Mouse (Mus musculus) gastrocnemius, postnatal 36 days (tissue): Measurements from ENCODE around the gene Notum. TPM values are rescaled to one million over a fixed set of nuclear protein-coding genes. Genes with fewer than 3 reads are reported as not detected.

Experiments used
- DNase-seq, 2 experiments: peaks; one replicate each; pipeline ENCODE4 v3.0.0; 2022
- intact Hi-C: fragments of 180-260 bp; cut with DNase I; formaldehyde crosslinking; loops from one replicate; pipeline ENCODE4 v1.15.1; 2025
- total RNA-seq, 2 experiments: library from RNA; stranded (reverse); gene quantifications; 2 replicates each; pipeline ENCODE4 v1.2.3; 2021

The Notum gene
- total RNA-seq, 2 experiments from 2014 or later: not detected

DNA sequence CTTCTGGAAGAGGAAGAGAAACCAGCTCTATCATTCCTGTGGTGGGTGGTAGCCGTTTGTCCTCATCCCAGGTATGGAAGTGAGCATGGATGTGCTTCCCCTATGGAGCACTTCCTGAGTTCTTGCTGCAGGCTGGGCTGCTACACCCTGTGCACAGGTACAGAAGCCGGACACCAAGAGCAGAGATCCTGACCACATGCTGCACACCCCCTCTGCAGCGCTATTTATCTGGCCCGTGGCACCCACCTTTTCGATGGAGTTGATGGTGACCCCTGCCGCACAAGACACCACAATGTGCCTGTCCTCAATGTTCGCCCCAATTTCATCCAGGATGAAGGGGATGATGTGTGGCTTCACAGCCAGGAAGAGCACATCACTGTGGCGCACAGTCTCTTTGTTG lies 19.1 kb downstream of the Notum start:
- intact Hi-C loops: no loop called here
- no peak for DNase-seq

DNA sequence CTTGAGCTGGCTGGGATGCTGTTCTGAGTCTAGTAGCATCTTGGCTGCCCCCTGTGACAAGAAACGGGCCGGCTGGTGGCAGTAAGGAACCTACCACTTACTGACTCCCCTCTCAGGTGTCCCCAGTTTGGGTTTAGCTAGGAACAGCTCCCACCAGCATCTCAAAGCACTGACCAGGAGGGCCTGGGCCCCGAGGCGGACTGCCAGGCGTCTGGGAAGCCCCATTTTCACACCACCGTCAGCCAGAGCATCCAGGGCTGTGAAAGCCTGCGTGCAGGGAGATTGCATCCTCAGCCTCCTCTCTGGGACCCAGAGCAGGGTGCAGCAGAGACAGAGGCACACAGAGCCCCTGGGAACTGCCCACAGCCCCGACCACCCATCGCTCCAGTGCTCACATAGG lies 19.7 kb downstream of the Notum start:
- no peak for DNase-seq
- intact Hi-C loops: no loop called here

DNA sequence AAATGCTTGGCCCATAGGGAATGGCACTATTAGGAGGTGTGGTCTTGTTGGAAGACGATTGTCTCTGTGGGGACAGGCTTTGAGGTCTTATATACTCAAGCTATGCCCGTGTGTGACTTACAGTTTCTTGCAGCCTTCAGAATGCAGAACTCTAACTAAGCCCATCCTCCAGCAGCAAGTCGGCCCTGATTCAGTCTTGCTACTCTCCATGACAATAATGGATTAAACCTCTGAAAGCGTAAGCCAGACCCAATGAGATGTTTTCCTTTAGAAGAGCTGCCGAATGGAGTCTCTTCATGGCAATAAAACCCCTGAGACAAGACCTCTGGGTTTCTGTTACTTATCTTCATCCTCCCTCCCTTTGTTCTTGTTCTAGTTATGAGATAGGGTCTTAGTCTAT lies 26.2 kb downstream of the Notum start:
- intact Hi-C loops: no loop called here
- no peak for DNase-seq

DNA sequence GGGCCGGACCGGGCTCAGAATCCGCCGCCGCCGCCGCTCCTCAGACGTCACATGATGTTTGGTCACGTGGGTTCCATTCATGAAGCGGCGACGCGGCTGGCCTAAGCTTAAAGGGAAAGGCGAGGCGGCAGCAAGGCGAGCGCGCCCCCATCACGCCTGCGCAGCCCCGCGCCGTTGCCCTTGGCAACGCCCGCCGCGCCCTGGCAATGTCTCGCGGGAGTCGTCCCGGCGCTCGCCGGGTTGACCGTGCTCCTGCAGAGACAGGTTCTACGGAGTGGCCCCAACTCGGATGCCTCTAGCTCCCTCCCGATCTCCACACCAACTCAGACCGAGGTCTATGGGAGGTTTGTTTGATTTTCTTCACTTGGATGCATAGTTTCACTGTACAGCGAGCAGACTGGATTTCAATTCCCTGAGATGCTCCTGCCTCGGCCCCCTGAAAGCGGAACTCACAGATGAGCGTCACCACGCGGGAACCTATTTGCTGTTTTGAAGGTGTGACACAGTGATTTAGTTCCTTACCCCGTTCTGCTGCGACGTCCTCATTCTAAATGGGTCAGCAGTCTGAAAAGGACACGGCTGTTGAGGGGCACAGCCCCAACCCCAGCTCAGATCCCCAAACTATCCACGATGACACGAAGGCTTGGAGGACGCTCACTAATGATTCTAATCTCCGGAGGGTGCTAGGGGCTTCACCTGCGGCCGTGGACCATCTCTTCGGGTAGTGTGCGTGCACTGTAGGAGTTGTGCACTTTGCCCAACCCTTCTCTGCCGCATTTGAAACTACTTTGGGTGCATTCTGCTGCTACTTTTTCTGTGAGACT lies 27.2 kb downstream of the Notum start, which contains the start of gene Mafg:
TSS of gene Mafg (minus strand) at position 81 of the 824 bp plus-strand sequence.
- DNase-seq: peak; percentile 84 to 90
- intact Hi-C loops: loop anchor here (2.0 kb wide), 1 partner anchor 13 kb away; no protein-coding TSS in a partner anchor

DNA sequence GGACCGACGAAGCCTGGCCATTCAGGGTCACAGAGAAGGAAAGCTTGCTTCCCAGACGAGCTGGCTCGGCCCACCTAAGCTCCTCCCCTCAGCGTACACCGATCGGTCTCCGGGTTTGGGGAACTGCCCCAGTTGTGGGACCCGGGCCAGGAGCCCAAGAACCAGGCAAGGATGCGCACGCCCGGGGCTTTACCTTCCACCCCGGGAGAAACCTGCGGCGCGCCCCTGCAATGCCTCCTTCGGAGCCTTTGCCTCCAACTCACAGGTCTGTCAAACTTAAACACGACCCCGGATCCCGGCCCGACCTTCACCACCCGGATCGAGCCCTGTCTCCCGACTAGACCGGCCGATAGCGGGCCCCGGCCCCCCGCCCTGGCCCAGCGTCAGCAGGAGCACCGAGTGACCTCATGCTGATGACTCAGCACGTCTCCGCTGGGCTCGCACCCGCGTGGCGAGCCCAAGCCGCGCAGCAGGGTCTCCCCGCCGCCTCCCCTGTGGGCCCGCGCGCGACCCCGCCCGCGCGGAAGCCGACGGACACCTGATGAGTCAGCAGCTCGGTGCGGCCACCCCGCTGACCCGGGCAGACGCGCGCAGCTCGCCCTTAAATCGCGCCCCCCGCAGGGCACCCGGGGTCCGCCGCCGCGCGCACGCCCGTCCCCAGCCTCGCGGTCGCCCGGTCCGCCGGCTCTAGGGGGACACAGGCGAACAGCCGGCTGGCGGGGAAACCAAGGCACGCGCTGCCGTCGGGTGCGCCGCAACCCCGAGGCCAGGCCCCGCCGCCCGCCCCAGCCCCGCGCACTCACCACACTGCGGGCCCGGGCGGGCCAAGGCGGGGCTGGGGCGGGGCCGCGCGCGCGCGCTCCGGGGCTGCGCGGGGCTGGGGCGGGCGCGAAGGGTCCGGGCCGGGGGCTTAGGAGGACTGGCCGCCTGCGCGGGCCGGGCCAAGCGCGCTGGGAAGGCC lies 28.1 kb downstream of the Notum start:
- intact Hi-C loops: loop anchor here (2.0 kb wide), 1 partner anchor 14 kb away; no protein-coding TSS in a partner anchor
- DNase-seq: peak; percentile 76 to 77

DNA sequence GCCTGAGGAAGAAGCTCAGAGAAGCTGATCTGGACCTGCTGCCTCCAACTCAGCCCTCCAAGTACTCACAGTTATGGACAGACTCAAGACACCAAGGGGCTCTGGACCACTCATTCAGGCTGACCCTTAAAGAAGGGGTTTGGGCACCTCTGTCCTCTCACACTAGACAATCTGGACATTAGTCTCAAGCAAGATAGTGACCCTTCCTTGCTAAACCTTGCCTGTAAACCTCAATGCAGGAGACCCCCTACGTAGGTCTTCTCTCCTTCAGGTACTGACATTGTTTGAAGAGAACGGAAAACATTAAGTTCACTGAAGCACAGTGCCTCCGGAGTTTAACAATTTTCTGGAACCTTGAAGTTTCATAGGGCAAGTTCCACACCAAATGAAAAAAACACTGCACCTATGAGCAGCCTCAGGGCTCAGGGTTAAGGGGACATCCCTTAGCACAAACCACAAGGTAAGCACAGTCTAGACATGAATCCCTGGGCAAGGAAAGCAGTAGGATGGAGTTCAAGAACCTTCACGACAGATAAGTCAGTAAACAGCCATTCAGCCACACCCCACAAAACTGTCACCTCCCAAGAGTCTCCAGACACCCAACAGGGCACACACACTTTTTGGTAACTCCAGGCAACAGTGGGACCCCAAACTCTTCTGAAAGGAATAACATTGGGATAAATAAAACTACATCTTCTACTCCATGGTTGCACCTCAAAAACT lies 29.1 kb downstream of the Notum start:
- intact Hi-C loops: loop anchor here (2.0 kb wide), 1 partner anchor 15 kb away; no protein-coding TSS in a partner anchor
- DNase-seq: peak in 1 of 2 experiments; percentile 12

DNA sequence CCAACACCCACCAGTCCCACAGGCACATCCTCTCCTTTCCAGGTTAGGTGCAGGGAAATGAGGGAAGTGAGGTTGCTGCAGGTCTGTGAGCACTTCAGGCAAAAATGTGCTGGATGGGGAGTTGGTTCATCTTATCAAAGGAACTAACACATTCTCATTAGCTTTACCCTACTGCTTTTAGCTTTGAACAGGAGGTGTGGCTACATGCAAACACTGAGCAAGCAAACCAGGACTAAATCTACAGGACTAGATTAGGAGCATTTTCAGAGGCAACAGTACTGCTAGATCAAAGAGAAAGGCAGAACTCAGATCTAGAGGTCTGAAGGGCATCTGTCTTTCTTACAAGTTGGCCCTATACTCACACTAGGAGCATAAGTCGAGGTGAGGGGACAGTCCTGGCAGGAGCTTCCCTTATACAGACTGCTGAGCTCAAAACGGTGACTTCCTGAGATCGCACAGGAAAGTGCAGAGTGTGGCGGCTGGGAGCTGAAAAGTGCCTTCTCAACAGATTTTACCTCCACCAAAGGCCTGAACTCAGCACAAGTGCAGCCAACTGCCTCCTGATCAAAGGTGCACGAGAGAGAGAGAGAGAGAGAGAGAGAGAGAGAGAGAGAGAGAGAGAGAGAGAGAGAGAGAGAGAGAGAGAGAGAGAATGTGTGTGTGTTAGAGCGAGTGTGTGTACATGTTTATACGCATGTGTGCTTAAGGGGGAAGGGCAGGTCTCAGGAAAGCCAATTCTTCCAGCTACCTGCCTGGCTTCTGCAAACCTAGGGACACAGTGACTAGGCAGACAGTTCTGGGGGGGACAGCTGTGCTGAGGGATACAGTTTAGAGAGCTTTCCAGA lies 29.9 kb downstream of the Notum start:
- intact Hi-C loops: no loop called here
- DNase-seq: no peak

DNA sequence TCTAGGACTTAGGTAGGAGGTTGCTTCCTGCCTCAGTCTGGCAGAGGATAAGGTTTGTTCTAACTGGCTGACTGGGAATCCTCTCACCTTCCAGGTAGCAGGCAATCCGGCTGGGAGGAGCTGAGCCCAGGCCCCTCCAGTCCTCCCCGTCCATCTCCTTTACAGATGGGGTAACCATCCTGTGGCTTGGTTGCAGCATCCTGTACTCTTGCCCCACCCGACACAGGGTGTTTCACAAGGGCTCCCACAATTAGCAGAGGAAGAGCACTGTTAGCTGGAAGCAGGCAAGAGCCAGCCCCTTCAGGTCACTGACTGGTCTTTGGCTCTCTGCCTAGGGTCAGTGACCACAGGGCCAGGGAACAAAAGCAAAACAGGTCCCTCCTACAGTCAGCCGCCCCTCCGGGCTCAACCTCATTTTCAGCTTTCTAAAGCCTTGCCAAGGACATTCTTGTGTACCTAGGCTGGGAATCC lies 30.5 kb downstream of the Notum start:
- intact Hi-C loops: no loop called here
- peak in 1 of 2 experiments; percentile 32 for DNase-seq

DNA sequence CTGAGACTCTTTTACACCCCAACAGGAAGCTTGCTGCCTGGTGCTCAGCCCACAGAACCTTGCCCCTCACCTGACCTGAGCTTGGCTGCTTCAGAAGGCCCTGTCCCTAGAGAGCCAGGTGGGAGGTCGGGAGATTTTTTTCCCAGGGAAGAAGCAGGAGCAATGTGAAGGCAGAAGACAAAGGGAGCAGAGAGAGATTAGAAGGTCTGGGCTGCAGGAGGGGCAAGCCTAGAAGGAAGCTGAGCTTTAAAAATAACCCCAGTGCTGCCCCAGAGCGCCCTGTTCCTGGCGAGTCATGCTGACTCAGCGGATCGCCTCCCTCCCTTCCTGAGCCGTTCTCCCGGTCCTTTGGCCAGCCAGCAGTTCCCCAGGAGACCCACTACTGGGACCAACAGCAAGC lies 31.1 kb downstream of the Notum start:
- intact Hi-C loops: no loop called here
- peak; percentile 53 to 61 for DNase-seq

DNA sequence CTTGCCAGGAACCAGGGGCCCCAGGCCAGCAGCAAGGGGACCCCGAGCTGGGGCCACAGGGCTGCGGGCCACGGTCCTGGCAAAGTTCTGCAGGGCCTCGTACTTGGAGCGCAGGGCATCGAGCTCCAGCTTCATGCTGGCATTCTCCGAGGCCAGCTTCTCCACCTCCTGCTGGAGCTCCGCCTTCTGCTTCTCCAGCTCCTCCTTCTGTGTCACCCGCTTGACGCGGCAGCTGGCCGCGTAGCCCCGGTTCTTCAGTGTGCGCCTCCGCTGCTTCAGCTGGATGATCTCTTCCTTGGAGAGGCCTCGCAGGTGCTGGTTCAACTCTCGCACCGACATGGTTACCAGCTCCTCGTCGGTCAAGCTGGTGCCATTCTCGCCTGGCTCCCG lies 31.6 kb downstream of the Notum start:
- intact Hi-C loops: no loop called here
- DNase-seq: peak in 1 of 2 experiments; percentile 41

DNA sequence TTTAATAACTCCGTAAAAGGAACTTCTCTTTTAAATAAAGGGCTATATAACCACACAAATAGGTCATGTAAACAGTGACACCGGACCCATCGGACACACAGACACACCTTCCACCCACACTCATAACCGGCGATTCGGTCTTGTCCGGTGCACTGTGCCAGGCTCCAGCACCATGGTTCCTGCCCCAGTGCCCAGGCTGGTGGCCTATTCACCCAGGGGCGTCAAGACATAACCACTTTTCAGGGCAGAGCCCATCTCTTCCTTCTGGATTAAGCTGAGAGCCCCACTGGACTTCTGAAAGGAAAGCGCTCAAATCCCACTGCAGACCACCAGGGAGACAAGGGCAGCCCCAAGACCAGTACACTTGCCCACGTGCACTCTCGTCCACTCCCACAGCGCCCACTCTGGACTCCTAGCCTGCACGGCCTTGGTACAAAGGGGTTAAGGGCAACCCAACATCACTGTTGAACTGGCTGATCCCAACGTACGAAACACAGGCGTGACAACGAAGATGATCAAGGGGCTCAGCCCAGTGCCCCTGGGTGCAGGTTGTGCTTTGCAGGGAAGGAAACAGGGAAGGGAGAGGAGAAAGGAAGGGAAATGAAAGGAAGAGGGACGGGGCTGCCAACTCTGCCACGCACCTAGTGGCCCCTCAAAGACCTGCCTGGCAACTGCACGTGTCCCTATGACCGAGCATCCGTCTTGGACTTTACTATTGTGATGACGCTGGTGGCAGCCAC lies 32.2 kb downstream of the Notum start:
- intact Hi-C loops: no loop called here
- peak in 1 of 2 experiments; percentile 15 for DNase-seq

DNA sequence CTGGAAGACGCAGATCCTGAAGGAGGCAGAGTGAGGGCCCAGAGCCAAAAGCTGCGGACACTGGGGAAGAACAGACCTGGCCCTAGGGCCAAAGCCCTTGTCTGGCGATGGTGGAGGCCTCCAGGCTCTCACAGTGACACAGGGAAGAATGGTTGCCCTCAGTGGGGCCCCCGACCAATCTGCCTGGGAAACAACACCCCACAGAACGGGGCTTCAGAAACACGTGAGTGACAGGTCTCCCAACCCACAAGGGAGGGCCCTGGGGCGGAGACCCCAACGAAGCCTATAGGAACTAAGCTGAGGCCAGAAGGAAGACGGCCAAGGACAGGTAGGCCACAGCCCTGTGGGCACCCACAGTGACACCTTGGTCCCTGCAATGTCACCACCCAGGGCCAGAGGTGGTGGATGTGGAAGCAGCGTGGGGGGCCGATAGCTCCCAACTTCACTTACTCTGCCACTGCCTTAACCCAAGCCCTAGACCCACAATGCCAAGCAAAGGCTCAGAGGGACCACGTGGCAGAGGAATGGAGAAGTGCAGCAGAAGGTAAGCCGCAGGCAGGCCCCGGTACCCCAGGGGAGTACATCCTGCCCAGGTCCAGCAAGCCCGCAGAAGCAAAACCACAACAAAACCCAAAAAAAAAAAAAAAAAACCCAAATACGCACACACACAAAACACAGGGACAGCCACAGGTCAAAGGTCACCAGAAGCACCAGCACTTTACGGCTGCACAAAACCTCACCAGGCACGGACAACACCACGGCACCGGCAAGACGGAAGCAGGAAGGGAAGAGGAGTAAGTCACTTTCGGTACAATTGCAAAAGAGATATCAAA lies 33.3 kb downstream of the Notum start:
- no peak for DNase-seq
- intact Hi-C loops: no loop called here

DNA sequence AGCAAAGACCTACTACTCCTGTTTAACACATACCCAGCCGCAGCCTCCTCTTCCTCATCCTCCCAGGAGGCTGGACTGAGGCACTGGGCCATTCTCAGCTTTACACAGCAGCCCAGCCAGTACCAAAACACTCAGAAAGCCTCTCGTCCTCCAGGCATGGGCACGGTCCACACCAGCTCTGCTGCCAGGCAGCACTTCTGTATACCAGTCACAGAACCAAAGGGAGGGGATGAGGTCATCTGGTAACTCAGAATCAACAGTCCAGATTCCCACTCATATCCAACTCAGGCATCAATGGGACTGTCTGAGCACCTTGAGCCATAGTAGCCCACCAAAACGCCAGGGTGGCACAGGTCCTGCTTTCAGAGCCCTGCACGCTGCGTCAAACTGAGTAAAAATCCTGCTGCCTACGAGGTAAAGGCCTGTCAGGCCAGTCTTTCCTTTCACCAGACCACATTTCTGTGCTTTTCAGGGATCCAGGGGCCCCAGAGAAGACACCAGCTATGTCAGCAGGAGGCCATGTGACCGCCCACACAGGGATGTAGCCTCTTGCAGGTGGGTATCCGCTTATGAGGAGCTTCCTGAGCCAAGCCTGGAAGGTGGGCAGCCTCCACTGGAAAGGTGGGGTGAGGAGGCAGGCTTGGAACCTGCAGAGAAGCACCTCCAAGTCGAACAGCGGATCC lies 34.0 kb downstream of the Notum start:
- intact Hi-C loops: no loop called here
- no peak for DNase-seq

DNA sequence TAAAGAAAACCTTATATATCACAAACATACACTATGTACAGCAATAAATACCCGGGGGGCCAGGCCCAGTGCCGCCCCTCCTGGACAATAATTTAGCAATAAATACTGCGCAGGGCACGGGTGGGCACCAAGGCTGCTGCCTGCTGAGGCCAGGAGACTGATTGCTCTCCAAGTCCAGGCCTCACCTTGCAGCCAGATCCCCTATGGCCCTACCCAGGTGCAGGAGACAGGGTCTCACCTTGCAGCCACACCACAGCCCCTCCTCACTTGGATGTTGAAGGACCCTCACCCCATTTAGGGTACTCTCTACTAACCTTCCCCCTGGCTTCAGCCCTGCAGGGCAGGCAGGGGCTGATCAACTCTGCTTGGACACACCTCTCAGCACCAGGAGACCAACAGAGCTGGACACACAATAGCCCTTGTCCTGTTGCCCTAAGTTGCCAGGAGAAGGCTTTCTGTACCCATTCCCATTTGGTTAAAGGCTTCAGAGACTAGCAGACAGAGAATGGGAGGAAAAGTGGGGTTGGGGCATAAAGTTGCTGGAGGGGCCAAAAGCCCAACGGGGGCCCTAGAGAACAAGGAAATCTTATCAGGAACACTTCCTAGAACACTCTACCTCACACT lies 35.7 kb downstream of the Notum start, which contains the start of gene Sirt7:
TSS of gene Sirt7 (minus strand) at position 89 of the 624 bp plus-strand sequence.
- intact Hi-C loops: no loop called here
- peak in 1 of 2 experiments; percentile 13 for DNase-seq

DNA sequence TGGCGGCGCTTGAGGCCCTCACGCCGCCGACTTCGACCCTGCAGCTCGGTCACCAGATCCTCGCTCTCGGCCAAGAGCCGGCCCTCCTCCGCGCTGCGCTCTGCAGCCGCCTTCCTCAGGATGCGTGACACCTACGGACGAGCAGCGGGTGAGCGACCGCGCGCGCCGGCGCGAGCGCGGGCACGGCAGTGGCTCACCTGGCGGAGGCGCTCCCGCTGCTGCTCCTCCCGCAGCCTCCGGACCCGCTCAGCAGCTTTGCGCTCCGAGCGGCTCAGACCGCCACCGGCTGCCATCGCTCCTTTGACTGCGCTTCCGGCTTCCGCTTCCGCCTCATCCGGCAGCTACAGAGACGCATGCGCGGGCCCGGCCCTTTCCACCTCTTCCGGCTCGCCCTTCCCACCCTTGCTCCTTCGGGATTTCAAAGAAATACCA lies 36.3 kb downstream of the Notum start:
- peak; percentile 73 to 80 for DNase-seq
- intact Hi-C loops: loop anchor here (1.0 kb wide), 1 partner anchor 88 kb away; no protein-coding TSS in a partner anchor

DNA sequence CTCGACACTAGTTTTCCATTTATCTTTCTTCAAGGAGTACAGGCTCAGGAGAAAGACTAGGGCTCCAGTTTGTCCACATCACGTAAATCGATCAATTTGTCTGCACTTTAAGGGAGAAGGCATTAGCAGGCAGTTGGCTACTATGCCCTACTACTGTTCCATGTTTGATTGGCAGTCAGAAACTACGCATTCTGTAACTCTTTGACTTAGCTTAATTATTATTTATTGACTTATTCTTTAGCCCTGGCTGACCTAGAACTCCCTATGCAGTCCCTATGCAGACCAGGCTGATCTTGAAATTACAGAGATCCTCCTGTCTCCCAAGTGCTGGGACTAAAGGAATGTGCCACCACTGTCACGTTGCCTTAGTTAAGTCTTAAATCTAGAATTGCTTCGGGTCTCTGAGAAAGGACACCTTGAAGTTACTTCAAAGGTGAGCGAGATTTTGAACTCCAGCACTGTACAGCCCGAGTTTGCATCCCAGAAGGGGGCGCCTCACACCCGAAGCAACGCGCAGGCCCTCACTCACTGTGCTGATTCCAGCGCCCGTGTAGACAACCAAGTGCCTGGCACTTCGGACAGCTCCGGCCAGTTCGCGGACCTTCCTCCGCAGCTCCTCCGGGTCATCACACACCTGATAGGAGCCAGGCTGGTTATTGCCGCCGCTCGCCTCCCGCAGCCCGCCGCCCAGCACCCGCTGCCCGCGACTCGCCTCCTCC lies 36.9 kb downstream of the Notum start:
- peak in 1 of 2 experiments; percentile 60 for DNase-seq
- intact Hi-C loops: loop anchor here (1.0 kb wide), 1 partner anchor 88 kb away; no protein-coding TSS in a partner anchor
